Mouse (Mus musculus) T-helper 17 cell (primary cell): ENCODE data around the gene Syn3.

Experiments used
- in situ Hi-C, 2 experiments: fragments of 300-600 bp; cut with MboI, MseI; formaldehyde crosslinking; loops; 1 replicate in 1 of 2; 2 replicates in 1 of 2; pipeline ENCODE4 v1.15.1; 2025; ENCODE audit warnings: high pct_unique_total_duplicates in 2 of 2

Syn3 gene

DNA sequence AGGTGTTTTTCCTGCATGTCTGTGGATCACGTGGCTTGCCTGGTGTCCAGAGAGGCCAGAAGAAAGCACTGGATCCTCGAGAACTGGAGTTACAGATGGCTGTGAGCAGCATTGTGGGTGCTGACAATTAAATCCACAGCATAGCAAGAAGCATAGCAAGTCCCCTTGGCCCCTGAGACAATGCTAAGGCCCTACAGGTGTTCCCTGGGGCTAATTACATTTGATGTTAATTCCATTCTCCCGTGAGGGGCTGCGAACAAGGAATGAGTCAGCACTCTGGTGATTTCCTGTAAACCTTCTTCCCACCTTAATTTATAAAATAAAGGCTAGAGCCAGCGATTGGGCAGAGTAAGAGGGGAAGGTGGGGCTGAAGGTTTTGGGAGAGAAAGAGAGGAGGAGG lies 479.9 kb downstream of the Syn3 start:
- in situ Hi-C loops = loop anchor here (10.0 kb wide), 2 partner anchors 54 to 844 kb away; no protein-coding TSS in a partner anchor

DNA sequence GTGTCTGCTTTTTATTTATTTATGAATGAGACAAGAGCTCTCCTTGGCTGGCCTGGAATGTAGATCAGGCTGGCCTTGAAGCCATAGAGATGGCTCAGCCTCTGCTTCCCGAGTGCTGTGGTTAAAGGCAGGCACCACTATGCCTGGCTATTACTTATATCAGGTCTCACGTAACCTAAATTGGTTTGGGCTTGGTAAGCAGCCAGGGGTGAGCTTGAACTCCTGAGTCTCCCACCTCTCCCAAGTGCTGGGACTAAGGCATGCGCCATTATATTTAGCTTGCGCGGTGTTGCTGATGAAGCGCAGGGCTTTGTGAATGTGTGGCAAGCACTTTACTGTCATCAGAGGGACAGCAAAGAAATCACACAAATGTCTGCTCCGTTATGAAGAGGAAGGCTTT lies 480.9 kb downstream of the Syn3 start:
- in situ Hi-C loops = loop anchor here (10.0 kb wide), 2 partner anchors 53 to 843 kb away; no protein-coding TSS in a partner anchor

DNA sequence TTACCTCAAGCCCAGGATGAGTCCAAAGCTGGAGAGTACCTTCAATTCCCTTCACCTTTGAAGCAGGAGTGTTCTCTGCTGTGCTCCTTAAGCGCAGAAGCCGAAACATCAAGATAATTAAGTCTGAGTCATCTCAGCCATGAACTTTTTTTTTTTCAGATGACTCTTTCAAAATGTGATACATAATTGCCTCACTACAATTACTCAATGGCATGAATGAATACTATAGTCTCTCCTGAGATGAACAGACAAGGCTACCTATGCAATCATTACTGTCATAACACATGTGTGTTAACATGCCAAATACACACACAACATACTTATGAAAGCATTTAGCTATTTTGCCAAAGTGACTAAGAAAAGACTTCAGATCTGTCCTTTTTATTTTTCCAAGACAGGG lies 486.9 kb downstream of the Syn3 start, which contains the start of gene Bpifc:
Gene Bpifc (minus strand): TSS at position 115 of the 400 bp plus-strand sequence.
- in situ Hi-C loops = loop anchor here (10.0 kb wide), 2 partner anchors 47 to 837 kb away; no protein-coding TSS in a partner anchor

DNA sequence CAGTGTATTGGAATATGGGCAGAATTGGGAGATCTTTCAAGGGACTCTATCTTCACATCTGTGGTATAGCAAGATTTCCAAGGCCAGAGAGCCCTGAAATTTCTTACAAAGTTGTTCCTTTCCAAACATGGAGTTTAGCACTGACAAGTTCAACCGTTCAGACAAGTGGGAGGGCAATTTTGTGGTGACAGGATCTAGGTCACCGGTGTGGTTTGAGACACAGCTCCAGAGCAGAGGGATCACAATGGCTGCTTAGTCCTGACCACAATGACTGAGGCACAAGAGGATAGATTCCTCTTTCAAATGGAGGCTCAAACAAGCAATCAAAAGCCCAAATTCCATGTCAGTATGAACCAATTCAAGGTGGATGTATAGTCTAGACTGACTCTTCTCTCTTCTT lies 487.5 kb downstream of the Syn3 start:
- in situ Hi-C loops = loop anchor here (10.0 kb wide), 2 partner anchors 46 to 836 kb away; no protein-coding TSS in a partner anchor

DNA sequence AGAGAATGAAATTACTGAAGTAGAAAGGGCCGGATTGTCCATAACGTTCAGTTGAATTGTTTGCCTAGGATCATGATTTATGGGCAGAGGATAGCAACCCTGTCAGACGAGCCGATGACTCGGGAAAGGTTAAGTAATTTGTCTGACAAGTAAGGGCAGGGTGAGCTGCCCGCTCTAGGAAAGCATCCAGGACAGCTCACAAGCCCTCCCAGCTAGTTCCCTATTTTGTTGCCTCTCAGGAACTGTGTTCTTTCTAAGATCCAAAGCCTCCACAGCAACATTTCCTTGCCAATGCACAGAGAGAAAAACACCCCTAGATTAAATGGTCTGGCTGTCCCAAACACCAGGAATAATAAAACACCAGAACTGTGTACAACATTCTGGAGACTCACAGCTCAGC lies 488.1 kb downstream of the Syn3 start:
- in situ Hi-C loops = loop anchor here (10.0 kb wide), 2 partner anchors 46 to 836 kb away; no protein-coding TSS in a partner anchor

DNA sequence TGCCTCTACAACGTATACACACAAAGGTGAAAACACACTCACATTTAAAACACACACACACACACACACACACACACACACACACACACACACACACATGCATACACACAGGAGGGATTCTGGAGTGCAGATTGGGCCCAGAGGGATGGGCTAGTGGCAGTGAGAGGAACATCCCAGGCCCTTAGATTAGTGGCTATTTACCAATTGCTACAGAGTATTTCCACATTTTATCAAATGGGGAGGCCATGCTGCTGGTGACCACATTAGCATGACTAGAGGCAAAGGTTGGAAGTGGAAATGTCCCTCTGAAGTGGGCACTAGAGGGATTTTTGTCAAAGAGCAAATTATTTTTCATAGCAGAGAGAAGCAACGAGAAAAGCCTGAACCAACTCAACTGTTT lies 489.0 kb downstream of the Syn3 start:
- in situ Hi-C loops = loop anchor here (10.0 kb wide), 2 partner anchors 45 to 835 kb away; no protein-coding TSS in a partner anchor

DNA sequence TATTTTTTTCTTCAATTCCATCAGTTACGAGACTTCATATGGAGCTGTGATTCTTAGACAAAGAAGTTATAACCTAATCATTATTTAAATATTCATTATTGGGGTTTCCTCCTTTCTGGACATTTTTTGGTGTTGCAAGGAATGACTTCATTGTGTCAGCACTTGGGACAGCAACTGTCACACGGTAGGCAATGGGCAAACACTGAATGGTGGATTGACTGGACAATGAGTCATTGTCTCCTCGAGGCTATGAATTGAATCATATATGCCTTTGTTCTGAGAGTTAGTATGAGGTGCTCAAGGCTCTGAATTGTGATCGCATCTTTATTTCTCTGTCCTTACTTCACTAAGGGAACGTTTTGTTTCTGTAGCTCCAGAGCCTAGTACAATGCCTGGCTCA lies 492.2 kb downstream of the Syn3 start:
- in situ Hi-C loops = no loop called here
